Mouse (Mus musculus) CH12.LX (cell line): Measurements from ENCODE around the gene Enpp4. TPM values are rescaled to one million over a fixed set of nuclear protein-coding genes. Genes with fewer than 3 reads are reported as not detected.

Experiments
- DNase-seq: peaks from one replicate; pipeline ENCODE4 v3.0.0-alpha.2; 2013; ENCODE audit errors: extremely low read depth
- H3K27ac ChIP-seq: 2 replicates; pipeline ENCODE4 v1.5.1; 2012; ENCODE audit warnings: low read depth, mild to moderate bottlenecking, control low read depth, moderate library complexity; ENCODE audit not compliant: insufficient read depth
- H3K27me3 ChIP-seq: replicated peaks from 2 replicates; pipeline ENCODE3; 2012; ENCODE audit warnings: inconsistent platforms
- H3K36me3 ChIP-seq, 2 experiments: replicated peaks in 1 of 2; 2 replicates each; pipeline versions ENCODE3 to v1.6.1; 2012; ENCODE audit warnings: inconsistent platforms in 1 of 2, low read length in 1 of 2, mild to moderate bottlenecking in 1 of 2, mixed read lengths in 1 of 2, moderate library complexity in 1 of 2; ENCODE audit not compliant: control insufficient read depth in 1 of 2, insufficient read depth in 1 of 2
- H3K4me1 ChIP-seq, 2 experiments: 2 replicates each; pipeline ENCODE4 v1.6.1; 2012; ENCODE audit warnings: inconsistent platforms in 1 of 2, moderate library complexity in 1 of 2; ENCODE audit not compliant: insufficient read depth in 2 of 2, control insufficient read depth in 1 of 2
- H3K4me2 ChIP-seq: 2 replicates; pipeline ENCODE4 v1.6.1; 2012; ENCODE audit warnings: low read depth, mild to moderate bottlenecking, control low read depth; ENCODE audit not compliant: poor library complexity, insufficient read depth, severe bottlenecking
- H3K4me3 ChIP-seq, 3 experiments: fragments of 150-350 bp in 1 of 3; sonication (generic) in 1 of 3; replicated peaks in 1 of 3; 2 replicates each; pipeline versions ENCODE3 to v1.5.1; 2011 to 2012; ENCODE audit warnings: low read depth in 2 of 3, low read length in 2 of 3, mild to moderate bottlenecking in 2 of 3, moderate library complexity in 2 of 3, control low read depth in 1 of 3, improper control_type of control experiment in 1 of 3, inconsistent platforms in 1 of 3, mixed read lengths in 1 of 3; ENCODE audit not compliant: poor library complexity in 1 of 3
- H3K79me2 ChIP-seq: replicated peaks from 2 replicates; pipeline ENCODE4 v1.6.1; 2012; ENCODE audit warnings: mild to moderate bottlenecking, moderate library complexity; ENCODE audit not compliant: control insufficient read depth, poor library complexity, insufficient read depth, severe bottlenecking; ENCODE audit errors: extremely low read depth
- H3K9ac ChIP-seq: 2 replicates; pipeline ENCODE4 v1.6.1; 2012; ENCODE audit warnings: low read depth, mild to moderate bottlenecking, control low read depth, moderate library complexity; ENCODE audit not compliant: insufficient read depth
- H3K9me3 ChIP-seq: replicated peaks from 2 replicates; pipeline ENCODE3; 2012; ENCODE audit warnings: low read length, inconsistent platforms, mixed read lengths
- BHLHE40 ChIP-seq: IDR thresholded peaks from 2 replicates; pipeline ENCODE4 v1.6.1; 2011; ENCODE audit warnings: mild to moderate bottlenecking, low read depth, low read length, improper control_type of control experiment
- CHD2 ChIP-seq: IDR thresholded peaks from 2 replicates; pipeline ENCODE4 v1.6.1; 2011; ENCODE audit warnings: low read length, improper control_type of control experiment
- CTCF ChIP-seq, 2 experiments: IDR thresholded peaks in 1 of 2; conservative IDR thresholded peaks in 1 of 2; 2 replicates each; pipeline ENCODE4 v1.5.1; 2011 to 2012; ENCODE audit warnings: low read depth in 2 of 2, low read length in 2 of 2, improper control_type of control experiment in 1 of 2, inconsistent platforms in 1 of 2, mild to moderate bottlenecking in 1 of 2, moderate library complexity in 1 of 2
- E2F4 ChIP-seq: IDR thresholded peaks from 2 replicates; pipeline ENCODE4 v1.6.1; 2011; ENCODE audit warnings: low read depth, low read length, improper control_type of control experiment; ENCODE audit not compliant: insufficient replicate concordance
- EP300 ChIP-seq: IDR thresholded peaks from 2 replicates; pipeline ENCODE4 v1.6.1; 2011; ENCODE audit warnings: low read length, improper control_type of control experiment
- ETS1 ChIP-seq: conservative IDR thresholded peaks from 2 replicates; pipeline ENCODE4 v1.6.1; 2012; ENCODE audit warnings: low read depth, mild to moderate bottlenecking, inconsistent platforms, low read length, improper control_type of control experiment, moderate library complexity
- IRF4 ChIP-seq: IDR thresholded peaks from 2 replicates; pipeline ENCODE4 v1.6.1; 2014; ENCODE audit warnings: low read depth, mild to moderate bottlenecking, inconsistent platforms, low read length, improper control_type of control experiment
- KAT2A ChIP-seq: IDR thresholded peaks from 2 replicates; pipeline ENCODE4 v1.6.1; 2012; ENCODE audit warnings: low read length, improper control_type of control experiment, inconsistent platforms; ENCODE audit not compliant: insufficient replicate concordance
- MAFK ChIP-seq: IDR thresholded peaks from 2 replicates; pipeline ENCODE4 v1.6.1; 2011; ENCODE audit warnings: low read length, improper control_type of control experiment; ENCODE audit not compliant: insufficient replicate concordance
- MXI1 ChIP-seq: IDR thresholded peaks from 2 replicates; pipeline ENCODE4 v1.6.1; 2011; ENCODE audit warnings: mild to moderate bottlenecking, low read depth, low read length, improper control_type of control experiment
- NELFE ChIP-seq: IDR thresholded peaks from 2 replicates; pipeline ENCODE4 v1.6.1; 2011; ENCODE audit warnings: low read depth, low read length, improper control_type of control experiment
- PAX5 ChIP-seq: IDR thresholded peaks from 2 replicates; pipeline ENCODE4 v1.6.1; 2012; ENCODE audit warnings: low read length, inconsistent platforms, mixed read lengths
- POLR2A ChIP-seq: IDR thresholded peaks from 2 replicates; pipeline ENCODE4 v1.6.1; 2011; ENCODE audit warnings: low read depth, mild to moderate bottlenecking, improper control_type of control experiment, low read length
- POLR2AphosphoS2 ChIP-seq: IDR thresholded peaks from 2 replicates; pipeline ENCODE4 v1.6.1; 2011; ENCODE audit warnings: low read depth, low read length, improper control_type of control experiment
- RCOR1 ChIP-seq: conservative IDR thresholded peaks from 2 replicates; pipeline ENCODE4 v1.6.1; 2012; ENCODE audit warnings: low read depth, mild to moderate bottlenecking, inconsistent platforms, low read length, improper control_type of control experiment
- TBP ChIP-seq: conservative IDR thresholded peaks from 2 replicates; pipeline ENCODE4 v1.6.1; 2011; ENCODE audit warnings: low read depth, low read length, improper control_type of control experiment
- TCF12 ChIP-seq: IDR thresholded peaks from 2 replicates; pipeline ENCODE4 v1.6.1; 2014; ENCODE audit warnings: low read depth, mild to moderate bottlenecking, inconsistent platforms, low read length, improper control_type of control experiment
- USF2 ChIP-seq: conservative IDR thresholded peaks from 2 replicates; pipeline ENCODE4 v1.6.1; 2011; ENCODE audit warnings: low read depth, low read length, improper control_type of control experiment
- dilution Hi-C: fragments of 300-500 bp; cut with MboI; formaldehyde crosslinking; loops from 2 replicates; pipeline ENCODE4 v1.14.3; 2020; ENCODE audit warnings: low sequenced_read_pairs; ENCODE audit not compliant: extremely low pct_unique_long_range_greater_than_20kb, extremely low pct_ligation_motif_present
- in situ Hi-C: fragments of 300-500 bp; cut with MboI; formaldehyde crosslinking; loops from 3 replicates; pipeline ENCODE4 v1.14.3; 2019; ENCODE audit warnings: low sequenced_read_pairs, low pct_ligation_motif_present, low pct_unique_long_range_greater_than_20kb, mixed read lengths
- polyA plus RNA-seq: library from polyadenylated mRNA; unstranded; fragments of >175 nt; gene quantifications from 2 replicates; pipeline ENCODE4 v1.2.1, GENCODE M21; 2012; ENCODE audit warnings: low read depth; ENCODE audit not compliant: insufficient read length
- total RNA-seq, 2 experiments: library from RNA; depleted of rRNA; stranded (reverse); fragments of 300-350 nt in 1 of 2; fragments of >200 nt in 1 of 2; gene quantifications; 2 replicates each; pipeline ENCODE4 v1.2.3; 2012 to 2014

Gene Enpp4
- total and polyA plus RNA-seq, 3 experiments = 0.11 to 0.34 (median 0.16) TPM

DNA sequence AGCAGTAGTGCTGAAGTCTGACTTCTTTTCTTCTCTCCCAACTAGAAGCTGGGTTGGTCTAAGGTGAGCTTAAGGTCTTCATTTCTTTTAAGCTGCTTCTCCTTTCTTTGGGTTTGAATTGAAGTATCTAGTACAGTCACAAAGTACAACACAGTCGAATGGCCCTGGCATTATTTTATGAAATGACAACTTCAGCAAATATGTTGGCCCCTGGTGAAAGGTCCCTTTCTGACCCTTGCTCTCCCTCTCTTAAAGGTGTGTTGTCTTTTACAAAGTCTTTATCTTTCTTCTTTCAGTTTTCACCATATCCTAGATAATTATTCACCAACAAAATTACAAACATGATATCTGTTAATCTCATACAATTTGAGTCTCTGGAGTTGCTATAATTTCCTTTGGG is 40.2 kb upstream of the Enpp4 start:
- Histone ChIP-seq H3K4me3 (no peak overlapping the region), H3K4me2 (no peak overlapping the region), H3K9ac (no peak overlapping the region), H3K9me3 (peaks cover 3% of the 10 kb centered on the region), H3K79me2 (no peaks in the 10 kb centered on the region), H3K4me1 (peaks cover 0 to 7% of the 10 kb centered on the region in 2 experiments; a peak in 1 of 4 replicates), H3K36me3 (no peaks in the 10 kb centered on the region), H3K27ac (no peak overlapping the region), H3K27me3 (peaks cover 54% of the 10 kb centered on the region)
- no peak for DNase-seq
- dilution Hi-C loops = no loop called here
- in situ Hi-C loops = no loop called here
- TF ChIP-seq IRF4 (no peak), MAFK (no peak), CTCF (conservative IDR thresholded peaks at IDR 0.05 in 1 of 2, IDR thresholded peaks at IDR 0.05 in 1 of 2; ENCODE audit: low read depth in 2 of 2, low read length in 2 of 2) (no peak), POLR2AphosphoS2 (no peak), TCF12 (no peak), MXI1 (no peak), ETS1 (no peak), POLR2A (no peak), NELFE (no peak), EP300 (no peak)

DNA sequence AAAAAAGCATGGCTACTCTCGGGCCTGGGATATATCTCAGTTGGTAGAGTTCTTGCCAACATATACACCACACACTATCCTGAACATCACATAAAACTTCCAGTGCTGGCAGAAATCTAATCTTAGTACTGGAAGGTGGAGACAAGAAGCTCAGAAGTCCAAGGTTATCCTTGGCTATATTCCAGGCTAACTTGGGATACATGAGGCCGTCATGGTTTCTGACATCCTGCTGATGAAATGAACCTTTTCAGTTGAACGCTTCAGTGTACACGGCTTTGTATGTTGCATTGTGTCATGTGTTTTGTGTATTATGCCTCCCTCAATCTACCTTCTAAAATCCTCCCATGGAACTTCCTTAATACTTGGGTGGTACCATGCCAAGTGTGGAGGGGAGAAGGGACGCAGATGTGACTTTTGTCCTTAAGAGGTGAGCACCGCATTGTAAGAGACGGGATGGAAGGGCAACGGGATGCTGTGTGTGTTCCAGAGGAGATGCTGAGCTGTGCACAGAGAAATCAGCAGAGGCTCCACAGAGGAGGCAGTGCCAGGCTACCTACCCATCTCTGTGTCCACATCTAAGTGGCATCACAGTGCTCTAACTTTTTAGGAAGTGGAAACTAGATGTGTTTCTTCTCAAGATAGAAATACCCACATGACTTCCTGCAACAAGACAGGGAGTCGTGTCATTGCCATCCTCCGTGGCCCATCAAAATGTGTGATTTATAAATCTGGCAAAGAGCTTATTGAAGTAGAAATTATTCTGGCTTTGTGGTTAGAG is 31.4 kb upstream of the Enpp4 start:
- Histone ChIP-seq H3K79me2 (no peaks in the 10 kb centered on the region), H3K27me3 (peaks cover 70% of the 10 kb centered on the region), H3K4me1 (no peaks in the 10 kb centered on the region), H3K36me3 (no peaks in the 10 kb centered on the region), H3K4me3 (no peak overlapping the region), H3K4me2 (no peak overlapping the region), H3K9ac (no peak overlapping the region), H3K9me3 (no peaks in the 10 kb centered on the region), H3K27ac (no peak overlapping the region)
- no peak for TF ChIP-seq PAX5
- no peak for TF ChIP-seq BHLHE40
- no peak for TF ChIP-seq TCF12
- no peak for TF ChIP-seq IRF4
- no peak for TF ChIP-seq CHD2
- no peak for TF ChIP-seq KAT2A
- no peak for TF ChIP-seq NELFE
- TF ChIP-seq RCOR1 = no peak
- TF ChIP-seq TBP = no peak
- TF ChIP-seq USF2 = no peak
- TF ChIP-seq E2F4 = no peak
- TF ChIP-seq CTCF (conservative IDR thresholded peaks at IDR 0.05 in 1 of 2, IDR thresholded peaks at IDR 0.05 in 1 of 2; ENCODE audit: low read depth in 2 of 2, low read length in 2 of 2) = no peak
- dilution Hi-C loops = no loop called here
- in situ Hi-C loops = no loop called here
- DNase-seq = no peak
